ENCODE assay signal across 13 mouse cellular contexts in genomic region chr7:142476795-142477452, GRCm38 (mm10). TPM values are rescaled to one million over a fixed set of nuclear protein-coding genes. Genes with fewer than 3 reads are reported as not detected.
DNase-seq lines count a peak whose midpoint lies in the region; ATAC-seq and TF ChIP-seq lines count a peak whose summit lies in the region.
"Had no signal": no experiment of that assay in that cellular context is flagged by ENCODE, and none has a peak within 500 bp of the region (broad histone marks: within the 10 kb centered on the region; RNA-seq: fewer than 3 reads in every experiment).

No protein-coding gene starts in this region.

- H3K36me3 ChIP-seq in embryonic facial prominence, embryonic 15.5 days: no peaks in the 10 kb centered on the region
- no peaks in the 10 kb centered on the region for H3K36me3 ChIP-seq in limb, embryonic 14.5 days (ENCODE audit: control insufficient read depth, insufficient read depth, low read length)
- H3K36me3 ChIP-seq in neural tube, embryonic 15.5 days: no peaks in the 10 kb centered on the region
- H3K36me3 ChIP-seq: neural tube, embryonic 13.5 days had no signal

- H3K9me3 ChIP-seq in embryonic facial prominence, embryonic 15.5 days (replicated peaks): no peaks in the 10 kb centered on the region
- H3K9me3 ChIP-seq in limb, embryonic 14.5 days (ENCODE audit: control insufficient read depth, low read length): no peaks in the 10 kb centered on the region
- H3K9me3 ChIP-seq in neural tube, embryonic 15.5 days (replicated peaks): no peaks in the 10 kb centered on the region
- H3K9me3 ChIP-seq: neural tube, embryonic 13.5 days had no signal

- peak overlapping the region; percentile 55; the same call in 1 of the 2 replicates for H3K27ac ChIP-seq in embryonic facial prominence, embryonic 15.5 days (replicated peaks)
- no peak overlapping the region for H3K27ac ChIP-seq in limb, embryonic 14.5 days (replicated peaks; ENCODE audit: low read depth, low read length)
- H3K27ac ChIP-seq in neural tube, embryonic 15.5 days (replicated peaks): no peak overlapping the region
- H3K27ac ChIP-seq: neural tube, embryonic 13.5 days had no signal

- 0 out of 2 replicates have a peak overlapping the region, but pooled peaks have one; percentile 6 for H3K4me3 ChIP-seq in embryonic facial prominence, embryonic 15.5 days (replicated peaks)
- H3K4me3 ChIP-seq in limb, embryonic 14.5 days (replicated peaks; ENCODE audit: low read length): no peak overlapping the region
- H3K4me3 ChIP-seq in neural tube, embryonic 15.5 days (replicated peaks): no peak overlapping the region
- H3K4me3 ChIP-seq: neural tube, embryonic 13.5 days had no signal

- intact Hi-C loops in left cerebral cortex, postnatal 4 days (cut with DNase I): no loop called here

- H3K27me3 ChIP-seq in embryonic facial prominence, embryonic 15.5 days: no peaks in the 10 kb centered on the region
- H3K27me3 ChIP-seq in limb, embryonic 14.5 days (ENCODE audit: control insufficient read depth, insufficient read depth, low read length): no peaks in the 10 kb centered on the region
- H3K27me3 ChIP-seq in neural tube, embryonic 15.5 days (replicated peaks): no peaks in the 10 kb centered on the region
- H3K27me3 ChIP-seq: neural tube, embryonic 13.5 days had no signal

- ATAC-seq in cerebellum, adult (ENCODE audit: insufficient number of reproducible peaks, low FRiP score, low TSS enrichment): no peak
- no peak for ATAC-seq in embryonic facial prominence, embryonic 15.5 days (ENCODE audit: insufficient number of reproducible peaks, low FRiP score, low TSS enrichment, low read depth)
- no peak for ATAC-seq in limb, embryonic 14.5 days (ENCODE audit: low FRiP score, low read depth)
- no peak for ATAC-seq in neural tube, embryonic 15.5 days (ENCODE audit: low FRiP score)
- ATAC-seq: liver, postnatal 0 days had no signal

- H3K4me2 ChIP-seq in embryonic facial prominence, embryonic 15.5 days (replicated peaks): no peak overlapping the region
- no peak overlapping the region for H3K4me2 ChIP-seq in limb, embryonic 14.5 days (replicated peaks; ENCODE audit: low read depth, low read length, severe bottlenecking)
- H3K4me2 ChIP-seq in neural tube, embryonic 15.5 days: no peak overlapping the region
- H3K4me2 ChIP-seq: neural tube, embryonic 13.5 days had no signal

- H3K9ac ChIP-seq in embryonic facial prominence, embryonic 15.5 days: no peak overlapping the region
- H3K9ac ChIP-seq in limb, embryonic 14.5 days (ENCODE audit: low read depth, low read length, severe bottlenecking): peak overlapping the region; percentile 12; the same call in 1 of the 2 replicates
- no peak overlapping the region for H3K9ac ChIP-seq in neural tube, embryonic 15.5 days (replicated peaks)
- H3K9ac ChIP-seq: liver, postnatal 0 days; neural tube, embryonic 13.5 days had no signal

- peaks cover 61% of the 10 kb centered on the region for H3K4me1 ChIP-seq in embryonic facial prominence, embryonic 15.5 days
- peaks cover 41% of the 10 kb centered on the region for H3K4me1 ChIP-seq in limb, embryonic 14.5 days (ENCODE audit: control insufficient read depth, insufficient read depth, low read length)
- H3K4me1 ChIP-seq in neural tube, embryonic 15.5 days: peaks cover 14% of the 10 kb centered on the region

- DNase-seq in cerebellum, adult 8-10 months: peak; percentile 43
- peak; percentile 59 for DNase-seq in left cerebral cortex, postnatal 4 days
- no peak for DNase-seq in left cerebral cortex, adult 18-20 months (ENCODE audit: low spot score in 2 of 2)
- no peak for DNase-seq in limb, embryonic 14.5 days (ENCODE audit: low spot score)
- no peak for DNase-seq in adrenal gland, adult 2 months
- DNase-seq: gastrocnemius, postnatal 10 days; liver, postnatal 0 days had no signal

- TF ChIP-seq POLR2A in limb, embryonic 14.5 days (IDR thresholded peaks at IDR 0.05; ENCODE audit: borderline replicate concordance, extremely low read depth, insufficient read depth, insufficient read length): no peak

- 80% methylated on average over 13 of the region's 13 CpGs for WGBS in embryonic facial prominence, embryonic 15.5 days
- 75% methylated on average over 13 of the region's 13 CpGs for WGBS in limb, embryonic 14.5 days
- 85% methylated on average over 13 of the region's 13 CpGs for WGBS in neural tube, embryonic 15.5 days

RNA-seq across cellular contexts. Expression of gene Lsp1, which starts 16.3 kb away (rescaled TPM):
- total RNA-seq in left cerebral cortex, postnatal 4 days (2021): 1 to 10 TPM; 5.5 to 5.7 TPM
- 1 to 10 TPM; 4.2 to 5.7 TPM for total RNA-seq in left cerebral cortex, adult 18-20 months (2021)
- polyA plus RNA-seq in embryonic facial prominence, embryonic 15.5 days (2015; fragmentation: Nextera tagmentation; extraction: Ambion mirVana): 49.3 and 58.9 TPM in 2 replicates
- 102 TPM in 2 replicates for polyA plus RNA-seq in limb, embryonic 14.5 days (2012; rRNA removed)
- 45.8 and 48.0 TPM in 2 replicates for polyA plus RNA-seq in limb, embryonic 14.5 days (2014; fragmentation: Nextera tagmentation; extraction: Ambion mirVana)
- total RNA-seq in adrenal gland, adult 2 months (2021): 10 to 100 TPM; 20.9 to 28.7 TPM
- polyA plus RNA-seq in adrenal gland, adult 2 months (2012; rRNA removed): 22.2 and 25.1 TPM in 2 replicates
- polyA plus RNA-seq in neural tube, embryonic 15.5 days (2015; fragmentation: Nextera tagmentation; extraction: Ambion mirVana): 6.9 and 58.6 TPM in 2 replicates

RNA-seq across cellular contexts. Expression of gene Tnnt3, which starts 21.7 kb away (rescaled TPM):
- total RNA-seq in left cerebral cortex, postnatal 4 days (2021): 1 to 10 TPM in 1 of 2 experiments, not detected in 1; 1.3 TPM
- not detected for total RNA-seq in left cerebral cortex, adult 18-20 months (2021)
- polyA plus RNA-seq in embryonic facial prominence, embryonic 15.5 days (2015; fragmentation: Nextera tagmentation; extraction: Ambion mirVana): 167 and 228 TPM in 2 replicates
- polyA plus RNA-seq in limb, embryonic 14.5 days (2012; rRNA removed): 42.5 and 114 TPM in 2 replicates
- polyA plus RNA-seq in limb, embryonic 14.5 days (2014; fragmentation: Nextera tagmentation; extraction: Ambion mirVana): 101 and 183 TPM in 2 replicates
- total RNA-seq in adrenal gland, adult 2 months (2021): not detected
- 0.52 TPM in 1 of 2 replicates, not detected in the other for polyA plus RNA-seq in adrenal gland, adult 2 months (2012; rRNA removed)
- 14.9 and 26.9 TPM in 2 replicates for polyA plus RNA-seq in neural tube, embryonic 15.5 days (2015; fragmentation: Nextera tagmentation; extraction: Ambion mirVana)
- total RNA-seq: common myeloid progenitor, adult 5-6 weeks; layer of hippocampus, adult 18-20 months had no signal

RNA-seq across cellular contexts. Expression of gene Tnni2, which starts 35.3 kb away (rescaled TPM):
- not detected for total RNA-seq in left cerebral cortex, postnatal 4 days (2021)
- total RNA-seq in left cerebral cortex, adult 18-20 months (2021): under 1 TPM in 1 of 2 experiments, not detected in 1; 0.44 TPM
- 169 and 228 TPM in 2 replicates for polyA plus RNA-seq in embryonic facial prominence, embryonic 15.5 days (2015; fragmentation: Nextera tagmentation; extraction: Ambion mirVana)
- 60.8 and 156 TPM in 2 replicates for polyA plus RNA-seq in limb, embryonic 14.5 days (2012; rRNA removed)
- 76.8 and 134 TPM in 2 replicates for polyA plus RNA-seq in limb, embryonic 14.5 days (2014; fragmentation: Nextera tagmentation; extraction: Ambion mirVana)
- under 1 TPM; 0.62 to 0.63 TPM for total RNA-seq in adrenal gland, adult 2 months (2021)
- polyA plus RNA-seq in adrenal gland, adult 2 months (2012; rRNA removed): 0.15 TPM in 1 of 2 replicates, not detected in the other
- polyA plus RNA-seq in neural tube, embryonic 15.5 days (2015; fragmentation: Nextera tagmentation; extraction: Ambion mirVana): 16.4 and 24.8 TPM in 2 replicates

RNA-seq across cellular contexts. Expression of gene Syt8, which starts 42.3 kb away (rescaled TPM):
- total RNA-seq in left cerebral cortex, postnatal 4 days (2021): not detected
- not detected for total RNA-seq in left cerebral cortex, adult 18-20 months (2021)
- polyA plus RNA-seq in embryonic facial prominence, embryonic 15.5 days (2015; fragmentation: Nextera tagmentation; extraction: Ambion mirVana): 3.9 and 4.5 TPM in 2 replicates
- 4.9 and 7.3 TPM in 2 replicates for polyA plus RNA-seq in limb, embryonic 14.5 days (2012; rRNA removed)
- polyA plus RNA-seq in limb, embryonic 14.5 days (2014; fragmentation: Nextera tagmentation; extraction: Ambion mirVana): 1.5 and 2.0 TPM in 2 replicates
- total RNA-seq in adrenal gland, adult 2 months (2021): not detected
- polyA plus RNA-seq in adrenal gland, adult 2 months (2012; rRNA removed): 0.16 and 0.20 TPM in 2 replicates
- polyA plus RNA-seq in neural tube, embryonic 15.5 days (2015; fragmentation: Nextera tagmentation; extraction: Ambion mirVana): 0.14 TPM in 1 of 2 replicates, not detected in the other
- total RNA-seq: common myeloid progenitor, adult 5-6 weeks; layer of hippocampus, adult 18-20 months had no signal
- polyA plus RNA-seq: liver, postnatal 0 days; neural tube, embryonic 13.5 days had no signal

RNA-seq across cellular contexts. Expression of gene Mrpl23, which starts 55.6 kb away (rescaled TPM):
- total RNA-seq in left cerebral cortex, postnatal 4 days (2021): 10 to 100 TPM in 1 of 2 experiments, 1 to 10 TPM in 1; 9.4 to 11.5 TPM
- total RNA-seq in left cerebral cortex, adult 18-20 months (2021): 1 to 10 TPM; 3.1 to 5.9 TPM
- 28.5 and 32.7 TPM in 2 replicates for polyA plus RNA-seq in embryonic facial prominence, embryonic 15.5 days (2015; fragmentation: Nextera tagmentation; extraction: Ambion mirVana)
- 94.6 and 97.2 TPM in 2 replicates for polyA plus RNA-seq in limb, embryonic 14.5 days (2012; rRNA removed)
- 30.0 and 40.8 TPM in 2 replicates for polyA plus RNA-seq in limb, embryonic 14.5 days (2014; fragmentation: Nextera tagmentation; extraction: Ambion mirVana)
- 1 to 10 TPM; 2.2 to 8.0 TPM for total RNA-seq in adrenal gland, adult 2 months (2021)
- 6.9 and 7.6 TPM in 2 replicates for polyA plus RNA-seq in adrenal gland, adult 2 months (2012; rRNA removed)
- 21.0 and 27.9 TPM in 2 replicates for polyA plus RNA-seq in neural tube, embryonic 15.5 days (2015; fragmentation: Nextera tagmentation; extraction: Ambion mirVana)

Comparison
In these comparisons a context has a peak if more than half of its experiments do, and no peak if none do; other contexts are left out.
1. DNase-seq: peak in cerebellum, adult 8-10 months (single experiment) and left cerebral cortex, postnatal 4 days (single experiment); none in left cerebral cortex, adult 18-20 months (0 of 2), limb, embryonic 14.5 days (single experiment) and adrenal gland, adult 2 months (single experiment).
2. RNA of gene Tnnt3, which starts 21.7 kb away (polyA plus RNA-seq): 42.5 to 183 TPM in limb, embryonic 14.5 days, 167 to 228 TPM in embryonic facial prominence, embryonic 15.5 days and 14.9 to 26.9 TPM in neural tube, embryonic 15.5 days; 0.52 TPM in adrenal gland, adult 2 months; every median in the first group is over 10 times any median in the second.
3. RNA of gene Tnni2, which starts 35.3 kb away (polyA plus RNA-seq): 169 to 228 TPM in embryonic facial prominence, embryonic 15.5 days, 60.8 to 156 TPM in limb, embryonic 14.5 days and 16.4 to 24.8 TPM in neural tube, embryonic 15.5 days; 0.15 TPM in adrenal gland, adult 2 months; every median in the first group is over 10 times any median in the second.